Mouse (Mus musculus): ENCODE data around the gene Gm11397. TPM values are rescaled to one million over a fixed set of nuclear protein-coding genes. Genes with fewer than 3 reads are reported as not detected.

Gene Gm11397
- polyA plus RNA-seq (2017; shearing (Covaris generic)), result not detected

GRCm38 (mm10) chr13:33395461-33395860 lies at the start of gene Gm11397:
Gene Gm11397 (plus strand): TSS chr13:33395761.

Other genes starting within 250 kb of the Gm11397 start
- gene Serpinb9c, start 236.0 kb upstream of the Gm11397 start, polyA plus RNA-seq (2017; shearing (Covaris generic)), result not detected
- gene Serpinb9d, start 202.8 kb upstream of the Gm11397 start, polyA plus RNA-seq (2017; shearing (Covaris generic)), result not detected
- 0.17 TPM for gene Serpinb9e, start 146.1 kb upstream of the Gm11397 start, polyA plus RNA-seq (2017; shearing (Covaris generic))
- not detected for gene Serpinb9f, start 71.7 kb upstream of the Gm11397 start, polyA plus RNA-seq (2017; shearing (Covaris generic))
- not detected for gene Serpinb9g, start 89.0 kb downstream of the Gm11397 start, polyA plus RNA-seq (2017; shearing (Covaris generic))

All from inflammation-experienced regulatory T-cells, adult 16 weeks (primary cell).